Mouse (Mus musculus): ENCODE data around the gene Krtap2-4.
"Not testable (repeated sequence)": the region's sequence is repeated elsewhere in the genome, so short reads cannot be mapped to it uniquely, and the experiment has no call there.

The Krtap2-4 gene

GRCm38 (mm10) chr11:99614796-99615363, at the start of gene Krtap2-4:
TSS of gene Krtap2-4 (minus strand) at chr11:99614846.
- DNase-seq (ENCODE audit: low spot score in 2 of 2): no peak

- DNase-seq (ENCODE audit: low spot score in 2 of 2): no peak
These were observed 48.2 kb upstream of the Krtap2-4 start for GRCm38 (mm10) chr11:99662802-99663201.

GRCm38 (mm10) chr11:99659256-99659655, 44.6 kb upstream of the Krtap2-4 start:
- no peak for DNase-seq (ENCODE audit: low spot score in 2 of 2)

- not testable (repeated sequence) for DNase-seq (ENCODE audit: low spot score in 2 of 2)
These were observed 43.9 kb upstream of the Krtap2-4 start, which contains the start of gene Gm11563 for GRCm38 (mm10) chr11:99658467-99659010. TSS of gene Gm11563 (minus strand) at chr11:99658960.

- no peak for DNase-seq (ENCODE audit: low spot score in 2 of 2)
These were observed 42.4 kb upstream of the Krtap2-4 start for GRCm38 (mm10) chr11:99657051-99657450.

- no peak for DNase-seq (ENCODE audit: low spot score in 2 of 2)
These were observed 35.5 kb upstream of the Krtap2-4 start, which contains the start of gene Gm11555 for GRCm38 (mm10) chr11:99650136-99650535. TSS of gene Gm11555 (minus strand) at chr11:99650236.

- no peak for DNase-seq (ENCODE audit: low spot score in 2 of 2)
These were observed 31.8 kb upstream of the Krtap2-4 start for GRCm38 (mm10) chr11:99646444-99646843.

- DNase-seq (ENCODE audit: low spot score in 2 of 2): no peak
These were observed 29.7 kb upstream of the Krtap2-4 start for GRCm38 (mm10) chr11:99644351-99644750.

GRCm38 (mm10) chr11:99643635-99644139, 29.0 kb upstream of the Krtap2-4 start, which contains the start of gene Krtap4-7:
TSS of gene Krtap4-7 (minus strand) at chr11:99644089.
- DNase-seq (ENCODE audit: low spot score in 2 of 2): not testable (repeated sequence)

- no peak for DNase-seq (ENCODE audit: low spot score in 2 of 2)
These were observed 26.3 kb upstream of the Krtap2-4 start for GRCm38 (mm10) chr11:99640926-99641325.

GRCm38 (mm10) chr11:99637086-99637485, 22.4 kb upstream of the Krtap2-4 start:
- no peak for DNase-seq (ENCODE audit: low spot score in 2 of 2)

- DNase-seq (ENCODE audit: low spot score in 2 of 2): no peak
These were observed 20.0 kb upstream of the Krtap2-4 start, which contains the start of gene Krtap4-2 for GRCm38 (mm10) chr11:99634653-99635134. TSS of gene Krtap4-2 (minus strand) at chr11:99635084.

GRCm38 (mm10) chr11:99633293-99633692, 18.6 kb upstream of the Krtap2-4 start:
- no peak for DNase-seq (ENCODE audit: low spot score in 2 of 2)

GRCm38 (mm10) chr11:99630890-99631289, 16.2 kb upstream of the Krtap2-4 start:
- no peak for DNase-seq (ENCODE audit: low spot score in 2 of 2)

- no peak for DNase-seq (ENCODE audit: low spot score in 2 of 2)
These were observed 13.5 kb upstream of the Krtap2-4 start, which contains the start of gene Krtap4-1 for GRCm38 (mm10) chr11:99628138-99628537. TSS of gene Krtap4-1 (minus strand) at chr11:99628238.

GRCm38 (mm10) chr11:99620335-99620734, 5.7 kb upstream of the Krtap2-4 start, which contains the start of gene Gm11562:
TSS of gene Gm11562 (minus strand) at chr11:99620435.
- DNase-seq (ENCODE audit: low spot score in 2 of 2): no peak

GRCm38 (mm10) chr11:99610089-99610488, 4.6 kb downstream of the Krtap2-4 start, which contains the start of gene Gm11937:
TSS of gene Gm11937 (minus strand) at chr11:99610189.
- not testable (repeated sequence) for DNase-seq (ENCODE audit: low spot score in 2 of 2)

- DNase-seq (ENCODE audit: low spot score in 2 of 2): no peak
These were observed 5.5 kb downstream of the Krtap2-4 start for GRCm38 (mm10) chr11:99609126-99609525.

GRCm38 (mm10) chr11:99603208-99603607, 11.4 kb downstream of the Krtap2-4 start, which contains the start of gene Gm11938:
TSS of gene Gm11938 (minus strand) at chr11:99603308.
- not testable (repeated sequence) for DNase-seq (ENCODE audit: low spot score in 2 of 2)

- DNase-seq (ENCODE audit: low spot score in 2 of 2): not testable (repeated sequence)
These were observed 16.9 kb downstream of the Krtap2-4 start, which contains the start of gene Krtap9-3 for GRCm38 (mm10) chr11:99597742-99598141. TSS of gene Krtap9-3 (minus strand) at chr11:99598105.

GRCm38 (mm10) chr11:99590981-99591380, 23.7 kb downstream of the Krtap2-4 start, which contains the start of gene Krtap1-3:
TSS of gene Krtap1-3 (minus strand) at chr11:99591339.
- no peak for DNase-seq (ENCODE audit: low spot score in 2 of 2)

- no peak for DNase-seq (ENCODE audit: low spot score in 2 of 2)
These were observed 29.6 kb downstream of the Krtap2-4 start for GRCm38 (mm10) chr11:99585096-99585495.
